Mouse (Mus musculus) neutrophil, adult 65 days (primary cell): ENCODE measurements around the gene Pkhd1. TPM values are rescaled to one million over a fixed set of nuclear protein-coding genes. Genes with fewer than 3 reads are reported as not detected.

Experiments used
- total RNA-seq: library from RNA; stranded (reverse); gene quantifications from 2 replicates; pipeline ENCODE4 v1.2.4, GENCODE M21; 2023

Gene Pkhd1
- not detected in 2 replicates for total RNA-seq

DNA sequence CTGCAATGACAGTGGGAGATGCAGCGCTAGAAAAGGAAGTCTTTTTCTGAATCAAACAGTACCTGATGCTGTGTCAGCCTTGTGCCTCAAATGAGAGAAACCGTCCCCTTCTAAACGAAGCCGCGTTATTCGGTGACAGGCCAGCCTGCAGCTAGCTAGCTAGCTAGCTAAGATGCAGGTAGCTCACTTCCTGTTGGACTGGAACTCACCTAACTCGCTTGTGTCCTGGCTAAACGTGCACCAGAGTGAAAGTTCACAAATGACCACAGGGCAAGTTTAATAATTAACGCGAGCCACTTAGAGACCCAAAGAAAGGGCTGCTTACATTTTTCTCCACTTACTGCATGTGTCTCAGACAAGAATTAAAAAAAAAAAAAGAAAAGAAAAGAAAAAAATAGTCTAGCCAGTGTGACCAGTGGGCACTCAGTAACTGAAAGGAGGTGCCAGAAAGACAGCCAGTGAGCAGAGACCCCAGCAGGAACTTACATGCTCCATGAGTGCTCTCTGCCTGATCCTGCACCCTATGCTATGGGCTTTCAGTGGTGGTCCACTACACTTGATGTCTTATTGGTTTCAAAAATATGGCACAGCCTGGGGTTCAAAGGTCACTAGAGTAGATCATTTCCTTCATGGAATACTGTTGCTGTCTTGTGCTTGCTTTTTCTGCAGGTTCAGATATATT lies at the start of gene Pkhd1:
TSS of gene Pkhd1 (minus strand) at position 216 of the 682 bp plus-strand sequence.

Other genes starting within 250 kb of the Pkhd1 start
- not detected in 2 replicates for gene Il17a, start 112.8 kb upstream of the Pkhd1 start, total RNA-seq
- 0.73 TPM in 1 of 2 replicates, not detected in the other for gene Il17f, start 172.6 kb upstream of the Pkhd1 start, total RNA-seq
- 101 and 131 TPM in 2 replicates for gene Mcm3, start 202.2 kb upstream of the Pkhd1 start, total RNA-seq